8 mouse cellular contexts compared by ENCODE assay signal in genomic region chr10:68356973-68357372, GRCm38 (mm10).
DNase-seq lines count a peak whose midpoint lies in the region; TF ChIP-seq lines count a peak whose summit lies in the region.

No protein-coding gene starts in this region.

- H3K4me1 ChIP-seq in testis, adult 2 months (ENCODE audit: control insufficient read depth, insufficient read depth, low read length): peaks cover 2% of the 10 kb centered on the region
- H3K4me1 ChIP-seq in lung, adult 2 months (ENCODE audit: control insufficient read depth, insufficient read depth, low read length): peaks cover 3% of the 10 kb centered on the region
- H3K4me1 ChIP-seq in hindbrain, embryonic 10.5 days (replicated peaks): peaks cover 28% of the 10 kb centered on the region

- WGBS in lung, adult 2 months: 20% methylated on average over 6 of the region's 6 CpGs
- 82% methylated on average over 6 of the region's 6 CpGs for WGBS in hindbrain, embryonic 10.5 days

- peak; percentile 23 to 26 for DNase-seq in cerebellum, postnatal 14 days
- DNase-seq in cerebellum, postnatal 4 days (ENCODE audit: low spot score in 2 of 2): no peak
- DNase-seq in testis, postnatal 10 days (ENCODE audit: low spot score): no peak
- DNase-seq in induced T-regulatory cell, adult 2 months (ENCODE audit: low read depth): peak; percentile 65
- no peak for DNase-seq in lung, adult 2 months
- DNase-seq in cerebellum, postnatal 25 days: no peak
- DNase-seq in hindbrain, embryonic 10.5 days (ENCODE audit: low spot score): no peak

- no peak for TF ChIP-seq CTCF in testis, adult 2 months (IDR thresholded peaks at IDR 0.05; ENCODE audit: control insufficient read depth, insufficient read depth, insufficient replicate concordance, low read depth, low read length)
- peak; percentile 16; the same call in 1 of the 2 replicates for TF ChIP-seq CTCF in lung, adult 2 months (IDR thresholded peaks at IDR 0.05; ENCODE audit: insufficient read depth, low read length)

- H3K27ac ChIP-seq in testis, adult 2 months (ENCODE audit: control insufficient read depth, insufficient read depth, low read depth, low read length): no peak overlapping the region; the same call in 1 of the 2 replicates
- no peak overlapping the region for H3K27ac ChIP-seq in hindbrain, embryonic 10.5 days

- no peaks in the 10 kb centered on the region for H3K27me3 ChIP-seq in testis, adult 2 months (ENCODE audit: control insufficient read depth, insufficient read depth, low read length)
- H3K27me3 ChIP-seq in hindbrain, embryonic 10.5 days (ENCODE audit: insufficient read depth, poor library complexity, severe bottlenecking): no peaks in the 10 kb centered on the region

- no peaks in the 10 kb centered on the region for H3K36me3 ChIP-seq in testis, adult 2 months (ENCODE audit: control insufficient read depth, insufficient read depth, low read length)
- H3K36me3 ChIP-seq in hindbrain, embryonic 10.5 days: no peaks in the 10 kb centered on the region

- TF ChIP-seq POLR2A in testis, adult 2 months (IDR thresholded peaks at IDR 0.05; ENCODE audit: control insufficient read depth, low read depth, low read length): no peak
- no peak for TF ChIP-seq POLR2A in lung, adult 2 months (IDR thresholded peaks at IDR 0.05; ENCODE audit: borderline replicate concordance, extremely low read depth, low read depth, low read length)

- H3K9me3 ChIP-seq in hindbrain, embryonic 10.5 days: no peaks in the 10 kb centered on the region

- H3K4me3 ChIP-seq in testis, adult 2 months (ENCODE audit: control insufficient read depth, low read depth, low read length): peak overlapping the region; percentile 11
- H3K4me3 ChIP-seq in lung, adult 2 months (replicated peaks; ENCODE audit: extremely low read depth, low read depth, low read length): no peak overlapping the region
- H3K4me3 ChIP-seq in hindbrain, embryonic 10.5 days: no peak overlapping the region

Comparison
In these comparisons a context has a peak if more than half of its experiments do, and no peak if none do; other contexts are left out.
1. DNase-seq: peak in cerebellum, postnatal 14 days (2 of 2) and induced T-regulatory cell, adult 2 months (single experiment); none in cerebellum, postnatal 4 days (0 of 2), testis, postnatal 10 days (single experiment), lung, adult 2 months (single experiment), cerebellum, postnatal 25 days (0 of 2) and hindbrain, embryonic 10.5 days (single experiment).